Mouse (Mus musculus): ENCODE data around the gene Klk1b8. TPM values are rescaled to one million over a fixed set of nuclear protein-coding genes. Genes with fewer than 3 reads are reported as not detected.
"Not testable (repeated sequence)": the region's sequence is repeated elsewhere in the genome, so short reads cannot be mapped to it uniquely, and the experiment has no call there.

The Klk1b8 gene
- polyA plus RNA-seq, 1 experiment from 2014 or later: not detected

DNA sequence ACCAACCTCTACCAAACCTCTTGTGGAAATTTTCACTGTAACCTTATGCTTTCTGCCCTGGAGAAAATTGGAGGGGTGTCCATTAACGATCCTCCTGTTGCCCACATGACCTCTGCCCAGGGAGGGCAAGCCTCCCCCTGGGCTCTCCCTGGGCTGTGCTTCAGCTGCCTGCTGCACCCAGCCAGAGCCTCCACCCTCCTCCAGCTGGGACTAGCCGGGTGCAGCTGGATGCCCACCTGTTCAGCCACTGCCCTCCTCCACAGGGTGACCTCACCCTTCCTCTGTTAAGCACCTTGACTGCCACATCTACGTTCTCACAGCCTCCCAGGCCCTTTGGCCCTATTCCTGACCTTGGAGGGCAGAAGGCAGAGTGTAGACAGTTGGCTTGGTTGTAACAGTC lies 15.7 kb upstream of the Klk1b8 start:
- no peaks in the 10 kb centered on the region for H3K27me3 ChIP-seq
- no peak overlapping the region for H3K4me3 ChIP-seq
- WGBS: 54% methylated on average over 3 of the region's 3 CpGs
- no peak for ATAC-seq (ENCODE audit: insufficient number of reproducible peaks, insufficient read depth, low FRiP score, low TSS enrichment)
- no peak overlapping the region for H3K9ac ChIP-seq
- no peaks in the 10 kb centered on the region for H3K36me3 ChIP-seq
- H3K9me3 ChIP-seq: no peaks in the 10 kb centered on the region
- H3K4me2 ChIP-seq (replicated peaks): no peak overlapping the region
- H3K4me1 ChIP-seq: no peaks in the 10 kb centered on the region
- H3K27ac ChIP-seq: no peak overlapping the region

DNA sequence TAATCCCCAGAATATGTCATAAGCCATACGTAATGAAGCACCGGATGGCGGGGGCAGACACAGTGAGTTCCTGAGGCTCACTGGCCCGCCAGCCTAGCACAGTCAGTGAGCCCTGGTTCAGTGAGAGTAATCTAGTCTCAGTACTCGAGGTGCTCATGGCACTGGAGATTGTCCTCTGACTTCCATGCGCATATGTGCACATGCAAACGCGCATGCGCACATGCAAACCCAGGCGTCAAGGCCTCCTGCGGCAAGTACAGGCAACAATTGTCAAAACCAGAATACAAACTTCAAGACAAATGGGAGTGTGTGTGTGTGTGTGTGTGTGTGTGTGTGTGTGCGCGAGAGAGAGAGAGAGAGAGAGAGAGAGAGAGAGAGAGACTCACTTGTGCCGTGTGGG lies 13.9 kb upstream of the Klk1b8 start:
- H3K9ac ChIP-seq: no peak overlapping the region
- H3K27ac ChIP-seq: no peak overlapping the region
- H3K9me3 ChIP-seq: no peaks in the 10 kb centered on the region
- H3K4me2 ChIP-seq (replicated peaks): no peak overlapping the region
- no peak overlapping the region for H3K4me3 ChIP-seq
- H3K27me3 ChIP-seq: no peaks in the 10 kb centered on the region
- ATAC-seq (ENCODE audit: insufficient number of reproducible peaks, insufficient read depth, low FRiP score, low TSS enrichment): no peak
- WGBS: 85% methylated on average over 14 of the region's 14 CpGs
- no peaks in the 10 kb centered on the region for H3K36me3 ChIP-seq
- H3K4me1 ChIP-seq: no peaks in the 10 kb centered on the region

DNA sequence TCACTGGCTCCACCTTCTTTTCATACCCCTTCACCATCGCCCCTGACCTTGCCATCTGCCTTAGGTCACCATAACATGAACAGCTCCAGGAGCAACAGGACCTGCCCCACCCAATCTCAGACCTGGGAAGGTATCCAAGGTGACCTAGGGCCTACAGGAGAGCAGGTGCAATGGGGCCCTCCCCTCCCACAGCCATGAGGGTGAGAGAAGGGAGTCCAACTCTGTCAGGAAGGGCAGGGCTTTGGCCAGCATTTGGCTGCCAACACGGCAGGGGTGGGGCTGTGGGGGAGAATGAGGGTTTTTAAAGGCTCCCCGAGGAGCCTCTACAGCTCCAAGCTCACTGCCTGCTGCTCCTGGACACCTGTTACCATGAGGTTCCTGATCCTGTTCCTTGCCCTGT lies 8.2 kb upstream of the Klk1b8 start:
- not testable (repeated sequence) for H3K27me3 ChIP-seq; H3K27ac ChIP-seq; H3K4me2 ChIP-seq (replicated peaks); H3K36me3 ChIP-seq; H3K4me3 ChIP-seq; ATAC-seq (ENCODE audit: insufficient number of reproducible peaks, insufficient read depth, low FRiP score, low TSS enrichment); H3K4me1 ChIP-seq; H3K9me3 ChIP-seq; H3K9ac ChIP-seq
- 73% methylated on average over 3 of the region's 3 CpGs for WGBS

DNA sequence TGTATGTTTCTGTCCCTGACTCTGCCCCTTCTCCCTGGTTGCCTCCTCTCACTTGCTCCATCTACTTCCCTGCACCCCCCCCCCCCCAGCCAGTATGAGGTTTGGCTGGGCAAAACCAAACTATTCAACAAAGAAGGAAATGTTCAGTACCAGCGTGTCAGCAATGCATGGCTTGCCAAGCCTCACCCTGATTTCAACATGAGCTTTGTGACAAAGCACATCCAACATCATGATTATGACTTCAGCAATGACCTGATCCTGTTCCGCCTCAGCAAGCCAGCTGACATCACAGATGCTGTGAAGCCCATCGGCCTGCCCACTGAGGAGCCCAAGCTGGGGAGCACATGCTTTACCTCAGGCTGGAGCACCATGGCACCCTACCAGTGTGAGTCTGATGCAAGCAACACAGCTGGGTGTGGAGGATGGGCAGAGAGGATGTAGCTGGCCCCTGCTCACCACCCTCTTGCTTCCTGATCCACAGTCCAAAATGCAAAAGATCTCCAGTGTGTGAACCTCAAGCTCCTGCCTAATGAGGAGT lies 5.7 kb upstream of the Klk1b8 start:
- 84% methylated on average over 3 of the region's 3 CpGs for WGBS
- H3K36me3 ChIP-seq: no peaks in the 10 kb centered on the region
- no peak for ATAC-seq (ENCODE audit: insufficient number of reproducible peaks, insufficient read depth, low FRiP score, low TSS enrichment)
- no peak overlapping the region for H3K4me3 ChIP-seq
- no peak overlapping the region for H3K4me2 ChIP-seq (replicated peaks)
- H3K9ac ChIP-seq: no peak overlapping the region
- H3K27ac ChIP-seq: no peak overlapping the region
- H3K9me3 ChIP-seq: no peaks in the 10 kb centered on the region
- H3K27me3 ChIP-seq: no peaks in the 10 kb centered on the region
- H3K4me1 ChIP-seq: no peaks in the 10 kb centered on the region

DNA sequence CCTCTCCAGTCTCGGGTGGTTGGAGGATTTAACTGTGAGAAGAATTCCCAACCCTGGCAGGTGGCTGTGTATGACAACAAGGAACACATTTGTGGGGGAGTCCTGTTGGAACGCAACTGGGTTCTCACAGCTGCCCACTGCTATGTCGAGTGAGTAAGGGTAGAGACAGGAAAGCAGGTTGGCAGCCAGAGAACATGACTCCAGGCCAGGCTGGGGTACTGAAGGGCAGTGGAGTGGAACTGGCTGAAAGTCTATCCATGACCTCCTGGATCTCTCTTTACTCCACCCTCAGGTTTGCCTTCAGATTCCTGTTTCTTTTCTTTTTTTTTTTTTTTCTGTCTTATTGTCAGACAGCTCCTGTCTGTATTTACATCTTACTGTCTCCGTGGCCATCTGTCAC lies 2.2 kb downstream of the Klk1b8 start:
- Histone ChIP-seq H3K27ac (no peak overlapping the region), H3K4me2 (replicated peaks) (no peak overlapping the region), H3K4me1 (no peaks in the 10 kb centered on the region), H3K9me3 (no peaks in the 10 kb centered on the region), H3K9ac (no peak overlapping the region), H3K27me3 (no peaks in the 10 kb centered on the region), H3K36me3 (no peaks in the 10 kb centered on the region), H3K4me3 (no peak overlapping the region)
- 62% methylated on average over 4 of the region's 4 CpGs for WGBS
- ATAC-seq (ENCODE audit: insufficient number of reproducible peaks, insufficient read depth, low FRiP score, low TSS enrichment): no peak

DNA sequence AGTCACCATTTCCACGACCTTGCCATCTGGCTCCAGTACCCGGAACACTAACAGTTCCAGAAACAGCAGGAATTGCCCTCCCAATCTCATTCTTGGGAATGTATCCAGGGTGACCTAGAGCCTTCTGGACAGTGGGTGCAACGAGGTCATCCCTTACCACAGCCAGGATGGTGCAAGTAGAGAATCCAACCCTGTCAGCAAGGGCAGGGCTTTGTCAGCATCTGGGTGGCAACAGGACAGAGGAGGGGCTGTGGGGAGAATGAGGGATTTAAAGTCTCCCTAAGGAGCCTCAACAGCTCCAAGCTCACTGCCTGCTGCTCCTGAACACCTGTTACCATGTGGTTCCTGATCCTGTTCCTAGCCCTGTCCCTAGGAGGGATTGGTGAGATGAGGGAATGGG lies 16.0 kb downstream of the Klk1b8 start, which contains the start of gene Klk1b1:
Klk1b1 (plus strand) TSS at position 301 of the 400 bp plus-strand sequence.
- ATAC-seq (ENCODE audit: insufficient number of reproducible peaks, insufficient read depth, low FRiP score, low TSS enrichment): no peak
- Histone ChIP-seq H3K4me3 (no peak within 1 kb of the TSS), H3K9me3 (no peaks in the 10 kb centered on the region), H3K9ac (no peak within 1 kb of the TSS), H3K4me1 (no peaks in the 10 kb centered on the region), H3K36me3 (no peaks in the 10 kb centered on the region), H3K27me3 (no peaks in the 10 kb centered on the region), H3K4me2 (replicated peaks) (no peak within 1 kb of the TSS), H3K27ac (no peak within 1 kb of the TSS)
- 70% methylated on average over 3 of the region's 3 CpGs for WGBS

DNA sequence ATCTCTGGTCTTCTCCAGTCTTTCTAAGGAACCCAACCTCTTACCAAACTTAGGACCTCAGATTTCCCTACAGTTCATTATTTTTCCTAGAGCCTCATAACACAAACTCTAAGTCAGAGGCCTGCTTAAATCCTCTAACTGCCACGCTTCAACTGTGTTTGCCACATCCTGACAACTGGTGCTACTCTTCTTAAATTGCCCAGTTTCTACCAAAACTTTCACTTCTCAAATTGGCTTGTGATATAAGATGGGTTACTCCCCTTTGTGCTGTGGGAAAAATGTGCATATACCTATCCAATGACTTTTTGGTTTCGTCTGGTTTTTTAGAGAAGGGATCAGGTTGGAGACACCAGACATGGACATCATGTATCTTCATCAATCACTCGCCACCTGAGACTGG lies 16.6 kb downstream of the Klk1b8 start:
- no peak overlapping the region for H3K9ac ChIP-seq
- no peak overlapping the region for H3K4me2 ChIP-seq (replicated peaks)
- ATAC-seq (ENCODE audit: insufficient number of reproducible peaks, insufficient read depth, low FRiP score, low TSS enrichment): no peak
- no peaks in the 10 kb centered on the region for H3K27me3 ChIP-seq
- no peaks in the 10 kb centered on the region for H3K36me3 ChIP-seq
- no peak overlapping the region for H3K4me3 ChIP-seq
- no peak overlapping the region for H3K27ac ChIP-seq
- 80% methylated on average over 3 of the region's 3 CpGs for WGBS
- H3K9me3 ChIP-seq: no peaks in the 10 kb centered on the region
- H3K4me1 ChIP-seq: no peaks in the 10 kb centered on the region

DNA sequence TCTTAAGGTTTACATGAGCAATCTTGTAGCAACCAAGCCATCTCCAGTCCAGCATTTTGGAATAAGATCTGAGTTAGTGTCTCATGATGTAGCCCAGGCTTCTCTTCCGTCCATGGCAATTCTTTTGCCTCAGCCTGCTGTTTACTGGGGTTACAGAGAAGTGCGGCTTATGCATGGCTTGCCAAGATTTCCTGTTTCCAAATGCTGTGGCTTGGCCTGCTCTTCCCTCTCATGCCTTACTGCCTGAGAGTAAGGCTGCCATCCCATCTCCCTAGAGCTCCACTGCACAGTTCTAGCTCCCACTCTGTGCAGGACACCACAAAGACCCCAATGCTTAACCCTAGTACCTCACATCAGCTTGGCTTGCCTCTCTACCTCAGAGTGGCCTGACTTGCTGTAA lies 17.1 kb downstream of the Klk1b8 start:
- Histone ChIP-seq H3K4me1 (no peaks in the 10 kb centered on the region), H3K4me2 (replicated peaks) (no peak overlapping the region), H3K9me3 (no peaks in the 10 kb centered on the region), H3K9ac (no peak overlapping the region), H3K27ac (no peak overlapping the region), H3K4me3 (no peak overlapping the region), H3K36me3 (no peaks in the 10 kb centered on the region), H3K27me3 (no peaks in the 10 kb centered on the region)
- 82% methylated on average over 2 of the region's 2 CpGs for WGBS
- ATAC-seq (ENCODE audit: insufficient number of reproducible peaks, insufficient read depth, low FRiP score, low TSS enrichment): no peak

DNA sequence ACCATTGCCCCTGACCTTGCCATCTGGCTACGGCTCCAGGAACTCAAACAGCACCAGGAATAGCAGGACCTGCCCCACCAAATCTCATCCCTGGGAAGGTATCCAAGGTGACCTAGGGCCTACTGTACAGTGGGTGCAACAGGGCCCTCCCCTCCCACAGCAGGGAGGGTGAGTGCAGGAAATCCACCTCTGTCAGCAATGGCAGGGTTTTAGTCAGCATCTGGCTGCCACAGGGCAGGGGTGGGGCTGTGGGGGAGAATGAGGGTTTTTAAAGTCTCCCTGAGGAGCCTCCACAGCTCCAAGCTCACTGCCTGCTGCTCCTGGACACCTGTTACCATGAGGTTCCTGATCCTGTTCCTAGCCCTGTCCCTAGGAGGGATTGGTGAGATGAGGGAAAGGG lies 25.3 kb downstream of the Klk1b8 start, which contains the start of gene Klk1b9:
Klk1b9 (plus strand) TSS at position 301 of the 400 bp plus-strand sequence.
- not testable (repeated sequence) for H3K36me3 ChIP-seq; H3K4me2 ChIP-seq (replicated peaks); H3K4me3 ChIP-seq; H3K9ac ChIP-seq; H3K4me1 ChIP-seq; ATAC-seq (ENCODE audit: insufficient number of reproducible peaks, insufficient read depth, low FRiP score, low TSS enrichment); H3K9me3 ChIP-seq; H3K27me3 ChIP-seq; H3K27ac ChIP-seq
- WGBS: 65% methylated on average over 1 of the region's 1 CpGs

DNA sequence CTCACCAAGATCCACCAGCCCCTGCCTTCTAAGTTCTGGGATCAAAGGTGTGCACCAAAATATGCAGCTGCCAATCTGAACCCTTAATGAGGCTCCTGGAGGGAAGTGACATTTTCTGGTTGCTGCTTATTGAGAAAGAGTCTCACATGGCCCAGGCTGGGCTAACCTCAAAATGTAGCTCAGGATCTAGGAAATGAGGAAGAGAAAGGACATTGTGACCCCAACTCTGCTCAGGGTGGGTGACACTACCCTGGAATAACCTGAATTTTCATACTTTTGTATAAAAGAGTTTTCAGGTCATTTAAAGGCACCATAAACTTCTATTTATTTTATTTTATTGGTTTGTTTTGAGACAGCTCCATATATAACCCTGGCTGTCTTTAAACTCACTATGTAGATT lies 35.2 kb downstream of the Klk1b8 start:
- no peak for ATAC-seq (ENCODE audit: insufficient number of reproducible peaks, insufficient read depth, low FRiP score, low TSS enrichment)
- no peak overlapping the region for H3K9ac ChIP-seq
- no peaks in the 10 kb centered on the region for H3K9me3 ChIP-seq
- H3K27ac ChIP-seq: no peak overlapping the region
- H3K4me1 ChIP-seq: no peaks in the 10 kb centered on the region
- no peaks in the 10 kb centered on the region for H3K36me3 ChIP-seq
- no peaks in the 10 kb centered on the region for H3K27me3 ChIP-seq
- H3K4me3 ChIP-seq: no peak overlapping the region
- H3K4me2 ChIP-seq (replicated peaks): no peak overlapping the region

DNA sequence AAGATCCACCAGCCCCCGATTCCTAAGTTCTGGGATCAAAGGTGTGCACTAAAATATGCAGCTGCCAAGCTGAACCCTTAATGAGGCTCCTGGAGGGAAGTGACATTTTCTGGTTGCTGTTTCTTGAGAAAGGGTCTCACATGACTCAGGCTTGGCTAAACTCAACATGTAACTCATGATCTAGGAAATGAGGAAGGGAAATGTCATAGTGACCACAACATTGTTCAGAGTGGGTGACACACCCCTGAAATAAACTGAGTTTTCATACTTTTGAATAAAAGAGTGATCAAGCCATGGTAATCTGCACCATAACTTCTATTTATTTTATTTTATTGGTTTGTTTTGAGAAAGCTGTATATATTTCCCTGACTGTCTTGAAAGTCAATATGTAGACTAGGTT lies 44.4 kb downstream of the Klk1b8 start:
- ATAC-seq (ENCODE audit: insufficient number of reproducible peaks, insufficient read depth, low FRiP score, low TSS enrichment); H3K9ac ChIP-seq; H3K4me3 ChIP-seq: not testable (repeated sequence)

DNA sequence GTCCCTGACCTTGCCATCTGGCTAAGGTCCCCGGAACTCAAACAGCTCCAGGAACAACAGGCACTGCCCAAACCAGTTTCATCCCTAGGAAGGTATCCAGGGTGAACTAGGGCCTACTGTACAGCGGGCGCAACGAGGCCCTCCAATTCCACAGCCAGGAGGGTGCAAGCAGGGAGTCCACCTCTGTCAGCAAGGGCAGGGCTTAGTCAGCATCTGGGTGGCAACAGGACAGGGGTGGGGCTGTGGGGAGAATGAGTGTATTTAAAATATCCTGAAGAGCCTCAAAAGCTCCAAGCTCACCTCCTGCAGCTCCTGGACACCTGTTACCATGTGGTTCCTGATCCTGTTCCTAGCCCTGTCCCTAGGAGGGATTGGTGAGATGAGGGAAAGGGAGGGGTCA lies 45.1 kb downstream of the Klk1b8 start, which contains the start of gene Klk1b11:
Klk1b11 (plus strand) TSS at position 301 of the 400 bp plus-strand sequence.
- H3K4me3 ChIP-seq; H3K9ac ChIP-seq; H3K36me3 ChIP-seq; H3K4me1 ChIP-seq; H3K9me3 ChIP-seq; H3K27me3 ChIP-seq; ATAC-seq (ENCODE audit: insufficient number of reproducible peaks, insufficient read depth, low FRiP score, low TSS enrichment); H3K4me2 ChIP-seq (replicated peaks); H3K27ac ChIP-seq: not testable (repeated sequence)
- 82% methylated on average over 4 of the region's 4 CpGs for WGBS

More for the DNA sequence above, 44.4 kb downstream of the Klk1b8 start:
- not testable (repeated sequence) for H3K4me2 ChIP-seq (replicated peaks); H3K27ac ChIP-seq; H3K36me3 ChIP-seq; H3K27me3 ChIP-seq; H3K4me1 ChIP-seq; H3K9me3 ChIP-seq
- 69% methylated on average over 1 of the region's 1 CpGs for WGBS

All from embryonic facial prominence, embryonic 12.5 days (tissue).